ENCODE assay signal across 8 mouse cellular contexts in genomic region chr19:41317315-41318095, GRCm38 (mm10). TPM values are rescaled to one million over a fixed set of nuclear protein-coding genes. Genes with fewer than 3 reads are reported as not detected.
DNase-seq lines count a peak whose midpoint lies in the region; ATAC-seq and TF ChIP-seq lines count a peak whose summit lies in the region.

No protein-coding gene starts in this region.

- H3K9ac ChIP-seq in forebrain, embryonic 11.5 days (ENCODE audit: low read length): no peak overlapping the region
- H3K9ac ChIP-seq in kidney, postnatal 0 days (ENCODE audit: low read depth, low read length): no peak overlapping the region

- ATAC-seq in forebrain, embryonic 11.5 days (replicated peaks; ENCODE audit: low FRiP score): no peak; the same call in 1 of the 2 replicates
- peak; percentile 65; the same call in 1 of the 2 replicates for ATAC-seq in kidney, postnatal 0 days (replicated peaks; ENCODE audit: low FRiP score, low read depth)

- WGBS in thymus, adult 2 months: 58% methylated on average over 11 of the region's 11 CpGs
- 27% methylated on average over 11 of the region's 11 CpGs for WGBS in forebrain, embryonic 11.5 days
- WGBS in kidney, postnatal 0 days: 37% methylated on average over 11 of the region's 11 CpGs

- H3K9me3 ChIP-seq in forebrain, embryonic 11.5 days (ENCODE audit: control insufficient read depth, low read length): no peaks in the 10 kb centered on the region
- no peaks in the 10 kb centered on the region for H3K9me3 ChIP-seq in kidney, postnatal 0 days (replicated peaks; ENCODE audit: low read length)

- TF ChIP-seq CTCF in thymus, adult 2 months (IDR thresholded peaks at IDR 0.05; ENCODE audit: borderline replicate concordance, control insufficient read depth, extremely low read depth, insufficient read depth, low read length, poor library complexity): peak; percentile 66; the same call in 1 of the 2 replicates
- peak; percentile 80 for TF ChIP-seq CTCF in kidney, postnatal 0 days (IDR thresholded peaks at IDR 0.05; ENCODE audit: low read depth)

- H3K4me1 ChIP-seq in thymus, adult 2 months (replicated peaks; ENCODE audit: control insufficient read depth, insufficient read depth, low read length): no peaks in the 10 kb centered on the region
- H3K4me1 ChIP-seq in forebrain, embryonic 11.5 days (replicated peaks; ENCODE audit: control insufficient read depth, insufficient read depth, low read length): peaks cover 2% of the 10 kb centered on the region; the same call in 1 of the 2 replicates
- no peaks in the 10 kb centered on the region for H3K4me1 ChIP-seq in kidney, postnatal 0 days (replicated peaks; ENCODE audit: insufficient read depth, low read length)

- no peak for TF ChIP-seq POLR2A in thymus, adult 2 months (IDR thresholded peaks at IDR 0.05; ENCODE audit: control insufficient read depth, extremely low read depth, insufficient read depth, low read length, poor library complexity)

- no peak overlapping the region for H3K4me2 ChIP-seq in forebrain, embryonic 11.5 days (ENCODE audit: low read depth, low read length, severe bottlenecking)
- no peak overlapping the region for H3K4me2 ChIP-seq in kidney, postnatal 0 days (ENCODE audit: low read length)

- DNase-seq in thymus, adult 2 months: peak; percentile 40
- no peak for DNase-seq in thymus, adult 18-20 months
- peak; percentile 80 for DNase-seq in brain, adult 2 months (ENCODE audit: low read depth, low spot score)
- peak; percentile 72 for DNase-seq in forebrain, embryonic 11.5 days (ENCODE audit: low spot score)
- peak; percentile 75 for DNase-seq in kidney, postnatal 0 days (ENCODE audit: low spot score)
- DNase-seq in lung, postnatal 10 days: peak; percentile 63
- DNase-seq in retina, embryonic 14.5 days (ENCODE audit: low spot score): peak; percentile 83
- DNase-seq in heart, adult 11 months: no peak

- no peak overlapping the region for H3K4me3 ChIP-seq in thymus, adult 2 months (ENCODE audit: control insufficient read depth, insufficient read depth, low read length)
- no peak overlapping the region for H3K4me3 ChIP-seq in forebrain, embryonic 11.5 days (ENCODE audit: low read depth, low read length)
- H3K4me3 ChIP-seq in kidney, postnatal 0 days (replicated peaks; ENCODE audit: low read depth, low read length): no peak overlapping the region

- H3K36me3 ChIP-seq in thymus, adult 2 months (ENCODE audit: control insufficient read depth, insufficient read depth, low read length): no peaks in the 10 kb centered on the region
- no peaks in the 10 kb centered on the region for H3K36me3 ChIP-seq in forebrain, embryonic 11.5 days (ENCODE audit: control insufficient read depth, insufficient read depth, low read length)
- H3K36me3 ChIP-seq in kidney, postnatal 0 days (ENCODE audit: insufficient read depth, low read length): no peaks in the 10 kb centered on the region

- H3K27me3 ChIP-seq in thymus, adult 2 months (ENCODE audit: control insufficient read depth, insufficient read depth, low read length): no peaks in the 10 kb centered on the region
- H3K27me3 ChIP-seq in forebrain, embryonic 11.5 days (ENCODE audit: control insufficient read depth, insufficient read depth, low read length): no peaks in the 10 kb centered on the region
- no peaks in the 10 kb centered on the region for H3K27me3 ChIP-seq in kidney, postnatal 0 days (ENCODE audit: insufficient read depth, low read length)

- H3K27ac ChIP-seq in thymus, adult 2 months (ENCODE audit: control insufficient read depth, insufficient read depth, low read length): no peak overlapping the region
- H3K27ac ChIP-seq in forebrain, embryonic 11.5 days (ENCODE audit: low read depth, low read length): no peak overlapping the region
- no peak overlapping the region for H3K27ac ChIP-seq in kidney, postnatal 0 days

RNA-seq across cellular contexts. Expression of gene Tm9sf3, which starts 53.7 kb away (rescaled TPM):
- 56.9 and 59.7 TPM in 2 replicates for polyA plus RNA-seq in thymus, adult 2 months (2012; rRNA removed)
- polyA plus RNA-seq in forebrain, embryonic 11.5 days (2014; fragmentation: Nextera tagmentation; extraction: Ambion mirVana): 130 and 131 TPM in 2 replicates
- 135 and 138 TPM in 2 replicates for polyA plus RNA-seq in kidney, postnatal 0 days (2015; fragmentation: Nextera tagmentation; extraction: Ambion mirVana)

Comparison
In these comparisons a context has a peak if more than half of its experiments do, and no peak if none do; other contexts are left out.
1. DNase-seq: peak in thymus, adult 2 months (single experiment), brain, adult 2 months (single experiment), forebrain, embryonic 11.5 days (single experiment), kidney, postnatal 0 days (single experiment), lung, postnatal 10 days (single experiment) and retina, embryonic 14.5 days (single experiment); none in thymus, adult 18-20 months (0 of 2) and heart, adult 11 months (single experiment).